Mouse (Mus musculus) right cerebral cortex, postnatal 10 days (tissue): ENCODE measurements at regions not wholly inside any gene's neighbourhood (a gene's known extent, or its start where the extent isn't known, plus 50 kb on each side); places are given as distances from the start of the nearest gene placed in this dataset.
A peak's percentile ranks its signal among the peaks of the same experiment; 100 is the strongest.

Source experiments
- DNase-seq, 2 experiments: peaks; one replicate each; pipeline ENCODE4 v3.0.0; 2021; ENCODE audit warnings: low spot score in 2 of 2

DNA sequence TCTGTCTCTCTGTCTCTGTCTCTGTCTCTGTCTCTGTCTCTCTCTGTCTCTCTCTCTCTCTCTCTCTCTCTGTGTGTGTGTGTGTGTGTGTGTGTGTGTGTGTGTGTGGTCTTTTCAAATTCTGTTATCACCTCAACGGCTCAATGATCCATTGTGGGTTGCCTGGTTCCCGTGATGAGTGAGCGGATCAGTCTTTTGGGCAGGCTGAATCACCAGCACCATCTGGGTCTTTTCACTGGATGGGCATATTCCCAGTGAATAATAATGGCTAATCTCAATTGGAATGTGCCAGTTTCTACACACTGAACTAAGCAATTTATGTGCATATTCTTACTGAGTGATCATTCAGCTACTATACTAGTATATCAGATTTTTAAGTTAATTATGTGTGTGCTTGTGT, 216.4 kb downstream of the Lmx1a start:
- no peak for DNase-seq

DNA sequence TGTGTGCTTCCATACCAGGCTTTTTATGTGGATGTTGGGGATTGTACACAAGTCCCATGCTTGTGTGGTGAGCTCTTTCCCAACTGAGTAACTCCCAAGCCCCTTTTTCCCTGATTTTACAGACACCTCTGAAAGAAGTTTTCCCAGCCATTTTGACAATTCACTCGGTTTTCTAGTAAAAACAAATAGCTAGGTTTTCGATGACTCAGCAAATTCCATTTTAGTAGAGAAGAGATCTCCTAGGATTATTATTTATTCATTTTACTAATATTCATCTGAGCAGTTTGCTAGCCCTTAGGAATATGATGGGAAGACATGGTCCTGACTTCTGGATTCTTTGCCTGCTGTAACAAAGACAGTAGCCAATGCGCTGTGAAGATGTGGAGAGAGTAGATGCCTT, 223.0 kb downstream of the Lmx1a start:
- DNase-seq, result no peak

DNA sequence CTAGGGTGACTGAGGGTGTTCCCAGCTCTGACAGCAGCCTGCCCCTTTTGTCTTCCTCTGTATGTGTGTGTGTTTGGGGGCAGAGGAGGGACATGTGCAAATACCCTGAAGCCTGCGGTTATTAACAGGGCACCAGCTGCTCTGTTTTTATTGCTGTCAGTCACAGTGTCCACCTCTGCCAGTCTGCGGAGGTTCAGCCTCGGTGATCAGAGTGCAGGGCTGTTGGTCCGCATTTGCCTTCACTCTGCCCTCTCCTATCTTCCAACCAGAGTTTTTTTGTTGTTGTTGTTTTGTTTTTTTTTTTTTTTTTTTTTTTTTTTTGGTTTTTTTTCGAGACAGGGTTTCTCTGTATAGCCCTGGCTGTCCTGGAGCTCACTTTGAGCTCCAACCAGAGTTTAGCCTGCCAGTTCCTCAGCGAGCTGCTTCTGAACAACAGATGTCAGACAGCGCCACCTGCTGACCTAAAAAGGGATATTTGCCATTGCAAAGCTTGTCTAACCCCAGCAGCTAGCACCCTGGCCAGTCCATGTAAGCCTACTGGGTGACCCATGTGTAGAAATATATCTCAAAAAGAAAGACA, 226.0 kb downstream of the Lmx1a start:
- DNase-seq, result peak; percentile 81 to 92

DNA sequence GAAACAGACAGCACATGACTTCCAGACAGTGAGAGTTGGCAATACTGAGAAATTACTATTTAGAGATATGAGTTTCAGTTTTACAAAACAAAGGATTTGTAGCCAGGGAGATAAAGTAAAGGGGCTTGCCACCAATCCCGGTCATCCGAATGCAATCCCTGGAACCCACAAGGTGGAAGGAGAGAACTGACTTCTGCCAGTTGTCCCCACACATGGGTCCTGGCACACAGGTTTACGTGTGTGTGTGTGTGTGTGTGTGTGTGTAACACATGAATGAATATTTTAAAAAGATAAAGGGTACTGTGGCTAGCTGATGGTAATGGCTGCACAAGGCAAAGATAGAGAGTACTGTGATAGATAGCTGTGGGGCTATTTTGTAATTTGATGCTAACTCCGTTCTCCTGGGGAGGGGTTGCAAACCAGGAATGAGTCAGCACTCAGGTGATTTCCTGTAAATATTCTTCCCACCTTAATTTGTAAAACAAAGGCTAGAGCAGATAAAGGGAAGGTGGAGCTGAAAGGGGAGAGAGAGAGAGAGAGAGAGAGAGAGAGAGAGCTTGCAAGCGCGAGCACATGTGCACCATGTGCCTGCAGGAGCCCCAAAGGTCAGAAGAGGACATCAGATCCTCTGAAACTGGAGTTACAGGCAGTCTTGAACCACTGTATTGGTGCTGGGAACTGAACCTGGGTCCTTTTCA, 226.7 kb downstream of the Lmx1a start:
- DNase-seq, result no peak

DNA sequence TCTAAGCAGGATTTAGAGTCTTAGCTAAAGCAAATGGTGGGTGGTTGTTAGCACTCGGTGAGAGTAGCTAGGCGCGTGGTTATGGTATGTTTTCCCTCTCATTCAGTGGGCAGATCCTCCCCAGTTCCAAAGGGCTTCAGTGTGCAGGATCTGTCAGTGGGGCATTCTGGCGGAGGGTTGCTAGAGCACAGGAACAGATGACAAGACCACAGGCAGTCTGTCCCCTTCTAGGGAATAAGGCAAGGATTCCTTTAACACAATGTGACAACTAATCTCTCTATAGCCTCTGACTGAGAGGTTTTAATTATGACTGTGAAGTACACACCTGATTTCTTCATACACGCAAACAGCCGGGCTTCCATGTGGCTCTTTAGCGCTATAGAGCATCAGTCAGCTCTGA, 233.9 kb downstream of the Lmx1a start:
- DNase-seq, result no peak

DNA sequence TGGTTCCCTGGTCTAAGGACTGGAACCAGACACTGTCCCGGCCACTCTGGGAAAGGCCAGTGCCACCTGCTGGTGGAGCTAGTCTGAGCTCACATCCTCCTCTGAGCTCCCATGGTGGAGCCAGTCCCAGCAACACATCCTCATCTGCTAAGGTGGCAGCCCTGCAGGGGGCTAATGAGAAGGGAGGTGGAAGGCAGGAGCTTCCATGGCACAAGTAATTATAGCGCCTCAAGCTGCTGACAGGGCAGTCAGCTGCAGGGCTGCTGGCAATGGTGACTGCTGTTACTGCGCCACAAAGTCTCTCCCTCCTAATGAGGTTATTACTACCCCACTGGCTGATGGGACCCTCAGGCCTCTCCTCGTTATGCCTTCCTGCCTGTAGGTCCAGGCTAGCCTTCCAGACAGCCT, 239.0 kb downstream of the Lmx1a start:
- no peak for DNase-seq

DNA sequence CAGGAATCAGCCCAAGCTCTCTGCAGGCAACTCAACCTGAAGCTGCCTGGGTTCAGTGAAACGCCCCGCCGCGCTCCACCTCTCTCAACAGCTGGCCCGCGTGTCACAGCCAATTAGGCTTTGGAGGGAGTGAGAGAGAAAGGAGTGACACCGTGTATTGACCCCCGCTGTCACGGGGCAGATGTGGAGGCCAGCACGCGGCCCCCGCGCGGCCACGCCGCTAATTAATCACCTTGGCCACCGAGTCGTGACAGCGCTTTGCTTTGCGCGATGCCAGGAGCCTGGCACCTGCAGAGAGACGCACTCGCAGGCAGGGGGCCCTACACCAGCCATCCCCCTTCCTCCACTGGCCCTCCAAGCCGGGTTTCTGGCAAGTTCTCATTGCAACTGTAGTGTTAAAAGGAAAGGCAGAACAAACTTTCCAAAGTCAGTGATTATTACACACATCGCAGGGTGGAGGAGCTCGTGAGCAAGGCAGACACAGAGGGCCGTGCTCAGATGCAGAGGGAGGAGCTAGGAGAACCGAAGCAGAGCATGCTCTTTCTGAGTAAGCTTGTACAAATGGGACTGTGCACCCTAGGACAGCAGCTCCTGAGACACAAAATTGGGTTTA, 240.8 kb downstream of the Lmx1a start:
- peak in 1 of 2 experiments; percentile 55 for DNase-seq

DNA sequence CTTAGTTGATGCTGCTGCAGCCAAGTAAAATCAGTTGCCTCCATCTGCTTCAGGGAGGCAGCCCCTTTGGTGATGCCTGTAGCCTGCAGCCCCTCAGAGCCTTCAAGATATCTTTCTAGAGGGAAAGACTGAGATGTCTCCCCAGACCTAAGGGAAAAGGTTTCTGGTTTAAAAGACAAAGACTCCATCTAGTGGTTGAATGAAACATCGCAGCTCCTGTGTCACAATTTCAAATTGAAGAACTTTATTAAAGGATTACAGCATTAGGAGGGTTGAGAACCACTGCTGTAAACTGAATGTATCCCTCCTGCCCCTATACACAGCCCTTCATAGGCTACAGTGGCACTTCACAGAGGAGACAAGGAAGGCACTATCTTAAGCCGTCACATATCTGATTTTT, 243.1 kb downstream of the Lmx1a start:
- peak; percentile 51 to 70 for DNase-seq

DNA sequence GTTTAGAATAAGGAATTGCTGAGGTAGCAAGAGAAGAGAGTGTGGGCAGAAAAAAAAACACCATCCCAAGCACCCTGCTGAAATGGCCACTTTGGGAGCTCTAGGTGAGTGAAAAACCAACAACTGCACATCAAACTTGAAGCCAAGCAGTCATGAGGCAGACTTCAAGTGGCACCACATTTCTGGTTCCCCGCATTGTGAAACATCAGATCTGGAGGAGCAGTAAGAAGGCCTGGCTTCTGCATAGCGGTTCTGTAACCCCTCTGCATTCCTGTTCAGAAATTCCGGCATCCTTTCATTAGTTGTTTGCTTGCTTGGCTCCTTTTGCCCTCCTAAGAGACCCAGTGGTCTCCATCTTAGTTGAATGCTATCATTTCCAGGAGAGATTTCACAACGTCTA, 247.7 kb downstream of the Lmx1a start:
- DNase-seq, result no peak

DNA sequence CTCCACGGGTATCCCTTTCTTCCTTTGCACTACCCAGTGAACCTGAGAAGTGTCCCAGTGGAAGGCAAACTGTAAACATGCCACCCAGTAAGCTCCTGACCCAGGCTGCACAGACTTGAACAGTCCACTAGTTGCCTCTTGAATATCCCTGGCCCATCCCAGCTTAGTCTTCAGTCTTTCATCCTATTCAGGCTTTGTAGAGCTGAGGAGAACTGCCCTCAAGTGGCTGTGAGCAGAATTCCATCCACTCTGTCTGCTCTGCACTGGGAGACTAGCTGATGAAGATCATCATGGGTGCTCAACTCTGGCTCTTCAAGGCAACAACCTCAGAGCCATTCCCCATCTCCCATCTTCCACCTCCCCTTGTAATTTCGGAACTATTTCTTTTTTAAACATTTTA, 249.1 kb downstream of the Lmx1a start:
- DNase-seq, result no peak

DNA sequence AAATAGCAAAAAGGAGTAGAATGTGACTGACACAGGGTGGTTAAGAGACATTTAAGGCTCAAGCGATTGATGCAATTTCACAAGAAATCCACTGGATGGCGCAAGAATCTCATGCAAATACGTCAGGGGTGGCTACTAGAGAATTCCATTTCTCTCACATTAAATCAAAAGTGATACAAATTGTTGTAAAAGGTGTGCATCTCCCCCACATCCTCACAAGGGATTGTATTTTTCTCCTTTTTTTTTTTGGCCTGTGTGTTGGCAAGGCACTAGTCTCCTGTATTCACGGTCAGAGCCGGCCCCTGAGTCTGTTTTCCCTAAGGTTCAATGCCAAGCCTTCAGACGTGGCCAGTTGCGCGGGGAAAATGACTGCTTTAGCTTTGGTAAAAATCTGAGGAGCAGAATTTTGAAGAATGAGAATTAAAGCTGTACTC, 253.0 kb downstream of the Lmx1a start:
- peak in 1 of 2 experiments; percentile 49 for DNase-seq

DNA sequence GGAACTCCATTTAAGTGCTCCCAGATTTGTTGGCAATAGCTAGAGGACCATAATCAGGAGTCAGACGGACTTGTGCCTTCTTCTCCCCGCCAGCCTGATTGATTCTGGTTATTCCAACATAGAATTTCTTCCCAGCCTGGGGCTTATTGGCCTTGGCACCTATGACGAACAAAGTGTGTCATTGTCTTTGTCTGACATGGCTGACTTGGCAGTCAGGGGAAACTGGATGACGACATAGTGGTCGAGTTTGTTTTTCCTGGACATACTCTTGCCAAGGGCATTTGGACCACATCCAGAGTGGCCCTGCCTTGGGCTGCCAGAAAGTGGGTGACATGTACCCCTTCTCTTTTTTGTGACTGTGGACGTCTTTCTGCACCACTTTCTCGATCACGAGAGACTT, 254.1 kb downstream of the Lmx1a start:
- DNase-seq, result peak in 1 of 2 experiments; percentile 41

DNA sequence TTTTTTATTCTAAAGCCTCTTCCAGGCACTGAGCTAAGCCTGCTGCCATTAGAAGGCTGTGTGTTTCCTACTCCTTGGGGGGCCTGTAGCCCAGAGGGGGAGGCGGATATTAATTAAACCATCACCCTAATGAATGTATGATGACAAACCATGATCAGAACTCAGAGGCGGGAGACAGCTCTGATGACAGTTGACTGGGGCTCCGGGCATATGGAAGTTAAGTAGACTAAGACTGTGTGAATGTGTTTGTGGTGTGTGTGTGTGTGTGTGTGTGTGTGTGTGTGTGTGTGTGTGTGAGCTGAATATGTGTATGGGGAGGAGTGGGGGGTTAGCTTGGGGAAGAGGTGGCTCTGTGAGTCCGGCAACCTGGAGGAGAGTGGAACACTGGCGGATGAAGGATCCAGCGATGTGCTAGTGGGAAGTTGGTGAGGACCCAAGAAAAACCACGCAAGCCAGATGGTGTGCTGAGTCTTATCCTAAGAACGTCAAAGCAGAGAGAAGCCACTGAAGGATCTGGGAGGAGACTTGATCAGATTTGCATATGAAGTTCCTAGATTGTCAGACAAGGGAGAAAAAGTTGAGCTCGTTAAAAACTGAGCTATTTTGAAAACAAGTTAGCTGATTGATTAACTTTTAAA, 256.7 kb downstream of the Lmx1a start:
- DNase-seq, result peak; percentile 82 to 87

DNA sequence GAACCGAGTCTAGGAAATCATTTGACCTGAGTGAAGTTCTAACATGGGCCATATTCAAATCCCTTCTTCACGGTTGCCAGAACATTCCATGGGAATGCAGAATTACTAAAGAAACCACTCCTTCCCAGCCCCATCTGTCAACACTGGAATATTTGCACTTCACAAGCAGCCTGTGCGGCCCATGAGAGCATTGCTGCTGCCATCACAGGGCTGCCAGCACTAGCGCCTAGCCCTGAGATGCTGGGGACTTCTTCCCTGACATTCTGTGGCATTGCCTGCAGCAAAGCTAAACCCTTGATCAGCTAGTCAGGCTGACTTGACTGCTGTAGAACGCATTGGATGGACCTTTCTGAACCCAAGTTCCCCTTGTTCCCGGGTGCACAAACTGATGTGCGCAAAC, 258.8 kb downstream of the Lmx1a start:
- DNase-seq, result no peak

DNA sequence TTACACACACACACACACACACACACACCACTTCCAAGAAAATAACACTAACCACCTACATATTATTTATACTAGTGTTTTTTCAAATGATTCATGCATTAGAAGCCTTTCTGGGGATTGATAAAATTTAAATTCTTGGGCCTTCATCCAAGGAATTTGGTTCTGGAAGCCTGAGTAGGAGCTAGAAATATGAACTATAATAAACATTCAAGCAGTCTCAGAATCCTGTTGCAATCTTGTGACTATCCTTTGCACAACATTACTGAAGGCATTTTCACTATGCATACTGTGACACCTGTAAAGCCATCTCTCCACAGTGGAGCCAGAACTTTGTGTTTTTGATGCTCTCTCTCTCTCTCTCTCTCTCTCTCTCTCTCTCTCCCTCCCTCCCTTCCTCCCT, 262.7 kb downstream of the Lmx1a start:
- DNase-seq, result no peak

DNA sequence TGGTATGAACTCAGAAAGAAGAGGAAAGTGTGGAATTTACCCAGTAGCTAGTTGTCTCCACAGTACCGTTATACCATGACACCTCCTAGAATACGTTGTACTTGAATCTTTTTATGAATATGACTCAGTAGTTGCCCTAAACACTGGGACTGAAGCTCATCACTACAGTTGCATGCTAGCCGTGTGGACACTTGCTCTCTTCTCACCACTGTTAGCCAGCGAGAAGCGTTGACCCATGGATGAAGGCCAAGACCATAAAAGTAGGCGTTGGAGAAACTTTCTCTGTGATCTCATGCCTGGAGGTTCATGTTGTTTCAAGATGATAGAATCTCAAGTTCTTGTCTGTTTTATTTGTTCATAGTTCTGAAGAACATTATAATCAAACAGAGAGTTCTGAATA, 269.5 kb downstream of the Lmx1a start:
- no peak for DNase-seq

DNA sequence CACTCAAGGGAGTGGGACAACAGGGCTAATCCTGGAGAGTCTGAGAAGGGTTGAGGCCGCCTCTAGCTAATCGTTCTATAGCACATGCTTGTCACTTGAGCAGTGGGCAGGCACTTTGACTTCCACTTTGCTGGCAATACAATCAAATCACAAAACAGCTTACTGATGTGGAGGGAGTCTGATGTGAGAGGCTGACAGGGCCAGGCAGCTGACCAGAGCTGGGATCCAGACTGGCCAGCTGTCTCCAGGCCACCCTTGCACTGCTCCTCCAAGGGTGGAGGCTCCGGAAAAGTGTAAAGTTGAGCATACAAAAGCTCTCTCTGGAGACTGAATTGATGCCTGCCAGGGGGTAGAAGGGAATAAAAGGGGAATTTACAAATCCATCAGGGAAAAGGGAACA, 280.5 kb downstream of the Lmx1a start:
- no peak for DNase-seq

DNA sequence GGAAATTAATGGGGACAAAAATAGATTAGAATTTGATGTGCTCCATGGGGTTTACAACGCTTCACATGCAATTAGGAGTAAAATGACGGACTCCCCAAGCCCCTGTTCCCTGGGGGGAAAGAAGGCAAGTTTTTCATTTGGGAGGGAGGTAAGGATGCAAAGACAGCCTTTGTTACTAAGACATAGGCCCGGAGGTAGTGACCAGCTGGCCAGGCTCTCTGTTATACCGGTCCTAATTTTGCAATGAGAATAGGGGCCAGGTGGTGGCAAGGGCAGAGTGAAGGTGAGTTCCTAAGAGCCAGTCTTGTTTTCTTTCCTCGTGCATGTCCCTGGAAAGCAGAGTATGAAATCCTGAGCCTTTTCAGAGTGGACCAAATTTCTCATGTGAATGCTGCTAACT, 280.9 kb downstream of the Lmx1a start:
- no peak for DNase-seq

DNA sequence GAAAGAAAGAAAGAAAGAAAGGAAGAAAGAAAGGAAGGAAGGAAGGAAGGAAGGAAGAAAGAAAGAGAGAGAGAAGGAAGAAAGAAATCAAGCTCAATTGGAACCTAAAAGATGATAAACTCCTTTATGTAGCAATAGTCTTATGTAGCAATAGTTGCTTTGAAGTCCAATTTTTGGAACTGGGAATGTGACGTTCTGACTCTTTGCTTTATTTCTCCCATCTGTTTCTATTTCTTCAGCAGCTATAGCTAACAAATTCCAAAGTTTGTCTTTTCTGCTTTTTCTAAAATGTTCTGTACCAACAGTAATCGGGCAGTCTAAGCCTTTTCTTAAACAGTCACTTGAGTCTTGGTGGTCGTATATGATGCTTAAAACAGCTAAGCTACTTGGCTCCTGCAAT, 287.7 kb downstream of the Lmx1a start:
- DNase-seq, result no peak

DNA sequence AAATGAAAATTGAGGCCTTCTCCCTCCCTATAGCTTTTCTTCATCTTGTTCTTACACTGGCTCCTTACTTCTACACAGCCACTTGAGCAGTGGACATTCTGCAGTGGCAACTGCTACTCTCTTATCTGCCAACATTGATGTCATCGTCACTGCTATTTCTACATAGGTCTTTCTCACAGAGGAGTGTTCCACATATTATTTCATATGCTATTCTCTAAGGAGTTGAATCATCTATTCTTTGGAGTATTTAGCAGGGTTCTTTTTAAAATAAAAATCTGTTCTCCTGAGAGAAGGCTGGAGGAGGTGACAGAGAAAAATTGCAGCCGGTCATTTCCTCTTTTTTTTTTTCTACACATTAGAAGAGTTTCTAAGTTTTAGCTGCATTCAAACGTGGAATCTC, 290.1 kb downstream of the Lmx1a start:
- no peak for DNase-seq

DNA sequence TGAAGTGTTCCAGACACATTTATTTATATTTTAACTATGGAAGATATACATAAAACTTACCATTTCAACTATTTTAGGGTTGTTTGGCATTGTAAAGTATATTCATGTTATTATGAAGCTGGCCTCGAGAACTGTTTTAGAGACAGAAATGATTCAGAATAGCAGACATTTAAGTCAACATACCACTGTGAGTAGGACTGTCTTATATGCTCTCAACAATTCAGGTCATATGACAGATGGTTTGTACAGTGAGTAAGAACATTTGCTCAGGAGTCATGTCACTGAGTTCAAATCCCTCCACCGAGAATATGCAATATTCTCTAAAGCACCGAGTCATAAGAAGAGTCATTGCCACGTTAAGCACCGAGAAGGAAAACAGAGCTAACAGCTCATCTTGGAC, 290.6 kb downstream of the Lmx1a start:
- DNase-seq, result no peak

DNA sequence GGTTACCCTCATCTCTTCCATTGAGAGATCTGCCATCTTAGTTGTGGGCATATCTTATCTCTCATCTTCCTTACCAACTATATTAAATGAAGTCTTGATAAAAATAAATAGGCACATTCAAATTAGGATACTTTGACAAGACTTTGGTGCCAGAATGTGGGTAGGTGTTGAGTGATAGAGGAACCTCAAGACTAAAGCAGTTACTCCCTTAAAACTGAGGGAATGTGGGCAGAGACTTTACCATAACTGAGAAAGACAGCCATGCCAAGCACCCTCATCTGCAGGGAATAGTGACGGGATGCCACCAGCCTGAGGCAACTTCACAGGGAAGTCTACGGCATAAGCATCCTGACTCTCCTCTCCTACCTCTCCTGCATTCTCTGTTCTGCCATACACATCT, 292.3 kb downstream of the Lmx1a start:
- no peak for DNase-seq

DNA sequence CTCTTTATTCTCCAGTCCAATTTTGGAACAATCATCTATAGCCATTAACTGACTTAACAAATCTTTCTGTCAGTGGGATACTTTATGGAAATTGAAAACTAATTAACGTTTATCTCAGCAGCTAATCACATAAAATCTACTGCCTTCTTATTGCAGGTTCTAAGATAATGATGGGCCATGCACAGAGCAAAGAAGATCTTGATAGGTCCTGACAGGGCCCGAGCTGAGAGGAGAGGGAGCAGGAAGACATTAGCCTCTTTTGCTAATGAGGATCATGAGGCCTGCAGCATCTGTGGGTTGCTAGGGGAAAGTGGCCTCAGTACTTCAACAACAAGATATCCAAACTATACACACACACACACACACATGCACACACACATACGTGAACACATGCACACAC, 318.4 kb downstream of the Lmx1a start:
- DNase-seq, result no peak
